Mouse (Mus musculus) heart, postnatal 36 days (tissue): Measurements from ENCODE around the gene L3mbtl3. TPM values are rescaled to one million over a fixed set of nuclear protein-coding genes. Genes with fewer than 3 reads are reported as not detected.

Experiments used
- DNase-seq, 2 experiments: peaks; one replicate each; pipeline ENCODE4 v3.0.0; 2021 to 2022
- intact Hi-C: fragments of 180-260 bp; cut with DNase I; formaldehyde crosslinking; loops from one replicate; pipeline ENCODE4 v1.15.1; 2025
- total RNA-seq, 2 experiments: library from RNA; stranded (reverse); gene quantifications; 2 replicates each; pipeline ENCODE4 v1.2.3; 2021

L3mbtl3 gene
- 1 to 10 TPM; 7.1 to 8.7 TPM for total RNA-seq

GRCm38 (mm10) chr10:26375790-26376545 is at the start of gene L3mbtl3:
L3mbtl3 (minus strand) TSS chr10:26375971.
- peak; percentile 86 to 87 for DNase-seq
- intact Hi-C loops = loop anchor here (2.0 kb wide), 1 partner anchor 515 kb away; no protein-coding TSS in a partner anchor

GRCm38 (mm10) chr10:26421168-26421567 is 45.4 kb upstream of the L3mbtl3 start:
- no peak for DNase-seq
- intact Hi-C loops = no loop called here

DNA sequence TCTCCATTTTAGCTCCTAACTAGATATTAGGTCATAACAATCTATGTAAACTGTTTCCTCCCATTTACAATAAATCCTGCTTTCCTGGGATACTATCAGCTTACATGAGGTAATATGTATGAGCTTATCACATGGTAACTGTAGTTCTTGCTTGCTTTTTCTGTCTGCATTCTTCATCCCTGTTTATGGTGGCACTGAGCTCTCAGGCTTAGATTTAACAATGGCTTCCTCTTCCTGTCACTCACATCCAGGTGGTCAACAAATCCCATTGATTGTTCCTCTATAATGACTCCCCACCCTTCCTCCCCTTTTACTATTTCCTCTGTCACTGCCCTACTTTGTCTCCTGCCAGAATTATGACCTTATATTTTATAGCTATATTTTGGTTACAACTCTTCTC is 12.9 kb upstream of the L3mbtl3 start:
- intact Hi-C loops = no loop called here

DNA sequence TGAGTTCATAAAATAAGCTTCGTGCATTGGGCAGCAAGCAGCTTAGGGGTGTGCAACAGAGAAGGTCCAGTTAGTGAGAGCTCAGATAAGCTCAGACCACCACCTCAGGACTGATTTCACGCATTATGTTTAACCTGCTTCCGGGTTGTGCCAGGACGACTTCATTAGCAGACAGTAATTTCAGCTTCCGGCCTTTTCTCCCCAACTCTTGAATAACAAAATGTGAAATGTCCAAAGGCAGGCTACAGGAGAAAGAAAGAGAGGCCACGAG is 1.5 kb upstream of the L3mbtl3 start:
- intact Hi-C loops = no loop called here
- no peak for DNase-seq

More for the DNA sequence above, 12.9 kb upstream of the L3mbtl3 start:
- DNase-seq = no peak

- no peak for DNase-seq
- intact Hi-C loops = no loop called here
Measured at GRCm38 (mm10) chr10:26376546-26377331, 968 bp upstream of the L3mbtl3 start.

DNA sequence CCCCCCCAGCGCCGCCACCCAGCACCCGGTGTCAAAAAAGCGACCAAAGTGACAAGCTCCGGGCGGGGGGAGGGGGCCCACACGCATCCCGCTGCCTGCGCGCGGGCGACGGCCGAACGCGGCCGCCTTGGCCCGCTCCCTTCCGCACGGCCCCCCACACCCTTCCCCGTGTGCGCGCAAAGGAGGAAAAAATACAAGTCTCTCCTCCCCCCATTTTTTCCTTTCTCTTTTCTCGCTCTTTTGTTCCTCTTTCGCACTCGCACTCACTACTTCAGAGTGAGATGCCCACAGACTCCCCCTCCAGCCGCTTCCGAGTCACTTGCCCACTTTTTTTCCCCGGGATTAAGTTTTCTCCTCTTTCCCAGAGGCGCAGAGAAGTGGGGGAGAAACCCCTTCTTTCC is 420 bp downstream of the L3mbtl3 start:
- no peak for DNase-seq
- intact Hi-C loops = loop anchor here (2.0 kb wide), 1 partner anchor 515 kb away; no protein-coding TSS in a partner anchor

- intact Hi-C loops = loop anchor here (2.0 to 5.0 kb wide), 3 partner anchors 118 to 516 kb away; no protein-coding TSS in a partner anchor
- DNase-seq = peak; percentile 63 to 72
Measured at GRCm38 (mm10) chr10:26374436-26375311, 1.1 kb downstream of the L3mbtl3 start.

- peak; percentile 75 to 78 for DNase-seq
- intact Hi-C loops = loop anchor here (2.0 to 5.0 kb wide), 7 partner anchors 118 to 621 kb away; partner anchors contain the start of gene Arhgap18
Measured at GRCm38 (mm10) chr10:26373951-26374435, 1.8 kb downstream of the L3mbtl3 start.

DNA sequence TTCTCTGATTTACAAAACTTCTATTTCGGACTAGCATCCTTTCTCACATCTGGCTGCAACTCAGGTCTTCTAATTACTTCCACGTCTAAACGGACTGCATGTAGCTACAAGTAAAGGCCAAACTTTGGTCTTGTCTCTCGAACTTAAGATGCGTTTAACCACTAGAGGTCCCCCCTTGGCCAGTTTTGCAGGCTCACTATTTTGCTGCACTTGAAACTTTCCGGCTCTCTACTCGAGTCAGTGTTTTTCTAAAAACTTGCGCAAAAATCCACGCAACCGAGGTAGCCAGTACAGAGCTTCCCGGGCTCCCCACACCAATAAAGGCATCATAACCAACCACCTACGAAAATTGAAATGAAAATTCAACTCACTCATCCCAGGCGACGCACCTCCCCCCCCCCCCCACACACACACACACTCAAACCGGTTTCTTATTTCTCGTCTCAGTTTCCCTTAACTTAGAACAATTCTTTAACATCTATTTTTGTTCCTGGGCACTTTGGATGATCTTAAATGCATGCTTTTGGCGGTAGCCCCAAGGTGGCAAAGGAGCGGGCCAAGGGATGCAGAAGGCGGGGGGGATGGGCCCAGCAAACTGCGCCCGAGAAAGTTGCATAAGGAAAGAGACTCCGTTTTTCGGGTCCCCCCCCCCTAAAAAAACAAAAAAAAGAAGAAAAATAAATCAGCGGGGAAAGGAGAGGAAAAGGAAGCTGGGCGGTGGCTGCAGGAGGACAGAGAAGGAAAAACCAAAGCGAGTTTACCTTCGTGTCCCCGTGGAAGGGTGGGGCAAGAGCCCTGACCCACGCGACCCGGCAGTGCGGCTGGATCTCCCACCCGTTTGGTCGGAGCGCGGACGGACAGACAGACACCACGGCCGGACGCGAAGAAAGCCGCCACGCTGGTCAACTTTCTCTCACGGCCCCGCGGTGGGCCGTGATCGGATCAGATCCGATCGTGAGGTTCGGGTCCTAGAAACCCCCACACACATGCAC is 2.5 kb downstream of the L3mbtl3 start:
- intact Hi-C loops = loop anchor here (2.0 to 5.0 kb wide), 6 partner anchors 119 to 622 kb away; partner anchors contain the start of gene Arhgap18
- peak; percentile 79 to 80 for DNase-seq

GRCm38 (mm10) chr10:26371416-26371815 is 4.4 kb downstream of the L3mbtl3 start:
- no peak for DNase-seq
- intact Hi-C loops = loop anchor here (5.0 kb wide), 2 partner anchors 121 to 401 kb away; no protein-coding TSS in a partner anchor

DNA sequence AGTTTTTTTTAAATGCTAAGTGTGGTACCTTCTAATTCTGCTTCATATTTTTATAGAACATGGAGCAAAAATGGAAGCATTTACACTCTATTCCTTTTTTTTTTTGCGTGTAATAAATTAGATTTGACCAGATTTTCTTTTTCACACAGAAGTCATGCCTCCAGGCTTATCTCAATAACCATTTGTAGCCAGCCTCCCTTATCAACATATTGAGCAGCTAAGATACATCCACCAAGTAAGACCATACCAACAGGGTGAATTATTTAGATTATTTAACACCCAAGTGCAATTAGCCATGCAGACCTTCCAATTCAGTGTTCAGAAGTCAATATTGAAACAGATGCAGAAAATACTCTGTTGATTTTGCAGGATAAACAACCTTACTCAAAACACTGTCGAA is 10.8 kb downstream of the L3mbtl3 start:
- intact Hi-C loops = no loop called here
- no peak for DNase-seq

- no peak for DNase-seq
- intact Hi-C loops = no loop called here
Measured at GRCm38 (mm10) chr10:26364326-26364856, 11.4 kb downstream of the L3mbtl3 start.

DNA sequence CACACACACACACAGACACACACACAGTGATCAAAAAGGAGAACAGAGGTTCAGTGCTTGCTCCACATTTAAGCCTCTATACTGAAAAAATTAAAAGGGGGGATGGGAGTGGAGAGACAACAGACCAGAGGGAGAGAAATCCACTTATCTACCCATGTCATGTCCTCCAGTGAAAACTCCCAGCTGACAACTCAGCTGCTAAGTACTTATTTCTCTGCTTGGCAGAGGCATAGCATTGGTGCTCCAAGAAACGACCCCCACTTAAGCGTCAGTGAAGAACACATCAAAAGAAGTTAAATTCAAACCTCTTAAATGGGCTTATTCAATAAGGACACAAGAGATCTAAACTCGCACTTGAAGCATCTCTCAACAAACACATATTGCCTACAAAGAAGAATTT is 12.2 kb downstream of the L3mbtl3 start:
- intact Hi-C loops = no loop called here
- DNase-seq = no peak

DNA sequence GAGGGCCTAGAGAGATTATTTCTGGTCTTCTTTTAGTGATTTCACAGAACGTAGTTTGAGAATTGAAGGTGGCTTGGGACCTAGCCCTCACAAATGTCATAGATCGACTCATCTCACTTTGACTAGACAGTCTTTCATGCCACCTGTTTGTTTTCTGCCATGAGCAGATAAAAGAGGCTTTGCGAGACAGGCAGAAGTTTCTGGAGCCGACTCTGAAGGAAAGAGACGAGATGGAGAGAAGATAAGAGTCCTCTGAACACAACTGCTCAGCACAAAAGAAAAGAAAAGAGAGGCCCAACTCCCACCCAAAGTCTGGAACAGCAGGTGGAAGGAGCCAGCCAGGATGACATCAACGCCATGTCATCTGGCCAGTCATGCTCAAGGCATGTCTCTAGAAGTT is 17.0 kb downstream of the L3mbtl3 start:
- DNase-seq = no peak
- intact Hi-C loops = no loop called here

DNA sequence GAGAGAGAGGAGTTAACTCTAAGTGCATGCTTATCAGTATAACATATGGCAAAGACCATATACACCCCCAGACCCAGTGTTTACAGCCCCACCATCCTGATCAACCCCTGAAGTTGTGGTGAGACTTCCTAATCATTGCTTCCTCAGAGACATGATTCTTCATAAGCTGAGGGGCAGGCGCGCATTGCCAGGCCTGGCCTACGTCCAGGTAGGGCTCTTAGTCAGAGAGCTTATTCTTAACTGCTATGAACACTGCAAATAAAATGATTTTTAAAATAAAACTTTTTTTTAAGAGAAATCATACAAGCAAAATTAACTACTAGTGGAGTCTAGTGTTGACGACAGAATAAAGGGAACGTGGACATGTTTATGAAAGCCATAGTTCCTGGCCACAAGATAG is 17.5 kb downstream of the L3mbtl3 start:
- intact Hi-C loops = no loop called here
- DNase-seq = no peak

DNA sequence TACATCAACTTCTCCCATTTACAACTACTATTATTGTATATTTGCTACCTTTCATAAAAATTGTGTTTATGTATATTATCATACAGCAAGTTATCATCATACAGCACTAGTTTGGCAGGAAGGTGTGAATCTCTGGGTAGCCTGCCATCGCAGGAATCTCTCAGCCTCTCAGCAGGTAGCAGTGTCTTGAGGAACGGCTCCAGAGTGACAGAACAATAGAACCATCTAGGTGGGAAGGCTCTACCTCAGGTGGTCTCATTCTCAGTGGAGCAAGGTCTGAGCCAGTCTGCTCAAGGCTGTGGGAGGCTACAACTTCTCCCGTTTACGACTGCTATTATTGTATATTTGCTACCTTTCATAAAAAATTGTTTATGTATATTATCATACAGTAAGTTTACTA is 22.0 kb downstream of the L3mbtl3 start:
- intact Hi-C loops = no loop called here

DNA sequence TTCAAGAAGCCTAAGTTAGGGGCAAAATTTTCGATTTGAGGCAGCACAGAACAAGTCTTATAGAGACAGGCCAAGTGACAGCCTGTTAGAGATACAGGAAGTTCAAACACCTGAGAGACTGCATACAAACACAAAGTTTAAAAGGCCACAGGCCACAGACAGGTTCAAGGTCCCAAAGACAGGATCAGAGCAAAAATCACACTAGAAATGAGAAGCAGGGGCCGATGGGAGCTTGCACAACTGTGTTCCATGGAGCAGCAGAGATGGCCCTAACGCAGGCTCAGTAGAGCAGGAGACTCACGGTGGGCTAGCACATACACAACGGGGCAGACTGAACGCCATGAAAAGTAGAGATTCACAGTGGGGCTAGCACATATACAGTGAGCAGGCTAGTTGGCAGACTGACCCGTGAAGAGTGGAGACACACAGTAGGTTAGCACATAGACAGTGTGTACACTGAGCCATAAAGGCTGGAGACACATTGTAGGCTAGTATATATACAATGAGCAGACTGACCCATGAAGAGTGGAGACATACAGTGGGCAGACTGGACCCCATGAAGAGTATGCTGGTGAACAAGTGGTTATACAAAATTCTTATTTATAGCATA is 24.5 kb downstream of the L3mbtl3 start:
- intact Hi-C loops = no loop called here
- DNase-seq = no peak

More for the DNA sequence above, 22.0 kb downstream of the L3mbtl3 start:
- DNase-seq = no peak

GRCm38 (mm10) chr10:26350153-26350552 is 25.6 kb downstream of the L3mbtl3 start:
- DNase-seq = no peak
- intact Hi-C loops = no loop called here
